Mouse (Mus musculus) midbrain, embryonic 10.5 days (tissue): ENCODE data around the gene Tbc1d5. TPM values are rescaled to one million over a fixed set of nuclear protein-coding genes. Genes with fewer than 3 reads are reported as not detected.
"Not testable (repeated sequence)": the region's sequence is repeated elsewhere in the genome, so short reads cannot be mapped to it uniquely, and the experiment has no call there.

Experiments used
- DNase-seq: peaks from one replicate; pipeline ENCODE4 v3.0.0-alpha.2; 2017; ENCODE audit warnings: low spot score
- H3K27ac ChIP-seq: fragments of 300-500 bp; sonication (generic); replicated peaks from 2 replicates; pipeline ENCODE4 v1.5.1; 2016; ENCODE audit warnings: mild to moderate bottlenecking
- H3K27me3 ChIP-seq: fragments of 300-500 bp; sonication (generic); 2 replicates; pipeline ENCODE4 v1.6.1; 2016; ENCODE audit warnings: low read depth, mild to moderate bottlenecking; ENCODE audit not compliant: poor library complexity, severe bottlenecking
- H3K36me3 ChIP-seq: fragments of 300-500 bp; sonication (generic); 2 replicates; pipeline ENCODE4 v1.6.1; 2016; ENCODE audit warnings: mild to moderate bottlenecking, moderate library complexity
- H3K4me1 ChIP-seq: fragments of 300-500 bp; sonication (generic); 2 replicates; pipeline ENCODE4 v1.6.1; 2016
- H3K4me3 ChIP-seq: fragments of 300-500 bp; sonication (generic); 2 replicates; pipeline ENCODE4 v1.5.1; 2016; ENCODE audit warnings: mild to moderate bottlenecking, moderate library complexity
- H3K9me3 ChIP-seq: fragments of 300-500 bp; sonication (generic); replicated peaks from 2 replicates; pipeline ENCODE4 v1.6.1; 2016; ENCODE audit warnings: mild to moderate bottlenecking
- WGBS: fragments of 180-500 bp; shearing (Covaris S2); methylation state at CpG from one replicate; pipeline ENCODE4 v1.1.7; 2016; 5-methylcytosine and 5-hydroxymethylcytosine counted together
- polyA plus RNA-seq: library from polyadenylated mRNA; unstranded; fragments of >200 nt; fragmentation: Nextera tagmentation; extraction: Ambion mirVana; gene quantifications from 2 replicates; pipeline ENCODE4 v1.2.1, GENCODE M21; 2016

The Tbc1d5 gene
- polyA plus RNA-seq, 1 experiment from 2014 or later: 10.8 TPM

DNA sequence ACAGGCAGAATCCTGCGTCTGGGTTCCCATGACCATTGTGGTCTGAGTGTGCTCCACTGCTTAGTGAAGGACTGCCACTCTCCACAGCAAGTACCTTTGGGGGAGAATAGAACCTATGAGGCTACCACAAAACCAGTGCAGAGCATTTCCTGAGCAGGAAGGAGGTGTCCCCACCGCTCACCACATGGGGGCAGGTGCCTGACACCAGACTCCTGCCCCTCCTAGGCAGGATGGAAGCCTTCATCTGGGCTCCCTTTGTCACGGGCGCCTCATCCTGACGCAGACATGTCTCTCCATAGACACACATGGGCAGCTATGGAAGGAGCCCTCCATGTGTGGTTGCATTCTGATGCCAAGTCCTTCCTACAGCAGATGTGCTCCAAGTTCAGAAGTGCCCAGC, 447.3 kb downstream of the Tbc1d5 start:
- no peak for DNase-seq
- Histone ChIP-seq H3K27ac (no peak overlapping the region), H3K4me3 (no peak overlapping the region), H3K36me3 (no peaks in the 10 kb centered on the region), H3K27me3 (no peaks in the 10 kb centered on the region), H3K9me3 (no peaks in the 10 kb centered on the region), H3K4me1 (peaks cover 5% of the 10 kb centered on the region; the same call in 1 of the 2 replicates)
- 97% methylated on average over 5 of the region's 5 CpGs for WGBS

GRCm38 (mm10) chr17:50730896-50731295, 448.3 kb downstream of the Tbc1d5 start:
- no peak for DNase-seq
- H3K4me3 ChIP-seq: no peak overlapping the region
- H3K9me3 ChIP-seq: no peaks in the 10 kb centered on the region
- no peaks in the 10 kb centered on the region for H3K27me3 ChIP-seq
- no peak overlapping the region for H3K27ac ChIP-seq
- H3K36me3 ChIP-seq: no peaks in the 10 kb centered on the region
- H3K4me1 ChIP-seq: peaks cover 2% of the 10 kb centered on the region; the same call in 1 of the 2 replicates
- WGBS: 90% methylated on average over 2 of the region's 2 CpGs

DNA sequence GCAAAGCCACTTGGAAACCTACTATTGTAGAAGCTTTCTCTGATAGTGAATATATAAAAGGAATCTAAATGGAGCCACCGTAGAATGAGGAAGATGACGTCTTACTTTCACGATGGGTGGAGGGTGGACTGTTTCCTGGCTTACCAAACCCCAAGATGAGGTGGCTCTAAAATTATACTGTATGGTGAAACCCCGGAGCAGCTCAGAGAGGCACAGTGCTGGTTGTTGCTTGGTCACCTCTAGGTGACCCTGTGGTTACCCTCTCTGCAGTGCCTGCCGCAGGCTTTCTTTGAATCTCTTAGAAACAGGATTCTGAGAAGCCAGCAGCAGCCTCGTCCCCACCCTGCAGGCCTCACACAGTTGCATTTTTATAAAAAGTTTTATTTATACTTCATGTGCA, 449.6 kb downstream of the Tbc1d5 start:
- H3K4me1 ChIP-seq: no peaks in the 10 kb centered on the region
- no peak overlapping the region for H3K27ac ChIP-seq
- no peak for DNase-seq
- no peaks in the 10 kb centered on the region for H3K9me3 ChIP-seq
- no peak overlapping the region for H3K4me3 ChIP-seq
- H3K27me3 ChIP-seq: no peaks in the 10 kb centered on the region
- WGBS: 83% methylated on average over 6 of the region's 6 CpGs
- no peaks in the 10 kb centered on the region for H3K36me3 ChIP-seq

GRCm38 (mm10) chr17:50729031-50729430, 450.1 kb downstream of the Tbc1d5 start:
- Histone ChIP-seq H3K27me3 (no peaks in the 10 kb centered on the region), H3K36me3 (no peaks in the 10 kb centered on the region), H3K9me3 (no peaks in the 10 kb centered on the region), H3K27ac (no peak overlapping the region), H3K4me1 (no peaks in the 10 kb centered on the region), H3K4me3 (no peak overlapping the region)
- DNase-seq: no peak
- 97% methylated on average over 2 of the region's 2 CpGs for WGBS

- no peaks in the 10 kb centered on the region for H3K4me1 ChIP-seq
Observed at GRCm38 (mm10) chr17:50726265-50726664, 452.9 kb downstream of the Tbc1d5 start.

DNA sequence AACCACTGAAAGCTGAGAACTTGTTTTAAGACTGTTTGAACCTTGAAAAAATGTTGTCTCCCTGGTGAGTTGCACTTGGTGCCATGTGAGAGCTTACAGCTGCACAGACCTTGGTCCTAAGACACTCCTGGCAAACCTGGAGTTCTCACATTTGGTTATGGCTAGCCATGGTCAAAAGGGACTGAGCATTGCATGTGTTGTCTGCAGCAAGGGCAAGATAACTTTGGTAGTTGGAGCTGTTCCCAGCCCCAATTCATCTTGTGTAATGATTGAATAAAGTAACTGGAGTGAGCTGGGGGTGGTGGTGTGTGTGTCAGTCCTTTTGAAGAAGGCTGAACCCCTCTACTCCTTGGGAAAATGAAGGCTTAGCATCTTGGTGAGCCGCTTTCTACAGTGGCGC, 454.8 kb downstream of the Tbc1d5 start:
- WGBS: 49% methylated on average over 2 of the region's 2 CpGs
- H3K27ac ChIP-seq: no peak overlapping the region
- H3K4me1 ChIP-seq: no peaks in the 10 kb centered on the region

More at GRCm38 (mm10) chr17:50726265-50726664, 452.9 kb downstream of the Tbc1d5 start:
- Histone ChIP-seq H3K9me3 (no peaks in the 10 kb centered on the region), H3K27me3 (no peaks in the 10 kb centered on the region), H3K27ac (no peak overlapping the region), H3K4me3 (no peak overlapping the region), H3K36me3 (no peaks in the 10 kb centered on the region)
- no peak for DNase-seq
- 90% methylated on average over 2 of the region's 2 CpGs for WGBS

DNA sequence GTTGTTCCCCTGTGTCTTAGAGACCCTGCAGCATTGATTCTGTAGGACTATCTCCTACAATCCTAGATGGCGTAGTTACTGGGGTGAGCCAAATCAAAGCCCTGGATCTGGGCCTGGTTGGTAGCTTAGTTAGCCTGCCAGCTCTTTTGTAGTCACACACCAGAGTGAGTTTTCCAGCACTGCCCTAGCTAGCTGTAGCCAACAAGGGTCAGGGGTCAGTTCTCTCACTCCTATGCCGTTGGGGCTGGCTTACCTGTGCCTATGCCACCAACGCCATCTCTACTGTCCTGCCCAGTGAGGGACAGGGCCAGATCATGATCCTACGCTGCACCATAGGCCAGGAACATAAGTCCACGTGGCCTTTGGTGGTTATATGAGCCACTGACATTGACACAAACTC, 461.6 kb downstream of the Tbc1d5 start:
- Histone ChIP-seq H3K27ac (no peak overlapping the region), H3K9me3 (peaks cover 11% of the 10 kb centered on the region; the same call in 1 of the 2 replicates), H3K4me1 (no peaks in the 10 kb centered on the region), H3K27me3 (no peaks in the 10 kb centered on the region), H3K36me3 (no peaks in the 10 kb centered on the region), H3K4me3 (no peak overlapping the region)
- DNase-seq: no peak
- 93% methylated on average over 5 of the region's 5 CpGs for WGBS

More for the DNA sequence above, 454.8 kb downstream of the Tbc1d5 start:
- H3K36me3 ChIP-seq: no peaks in the 10 kb centered on the region
- H3K27me3 ChIP-seq: no peaks in the 10 kb centered on the region
- H3K9me3 ChIP-seq: no peaks in the 10 kb centered on the region
- no peak for DNase-seq
- H3K4me3 ChIP-seq: no peak overlapping the region

DNA sequence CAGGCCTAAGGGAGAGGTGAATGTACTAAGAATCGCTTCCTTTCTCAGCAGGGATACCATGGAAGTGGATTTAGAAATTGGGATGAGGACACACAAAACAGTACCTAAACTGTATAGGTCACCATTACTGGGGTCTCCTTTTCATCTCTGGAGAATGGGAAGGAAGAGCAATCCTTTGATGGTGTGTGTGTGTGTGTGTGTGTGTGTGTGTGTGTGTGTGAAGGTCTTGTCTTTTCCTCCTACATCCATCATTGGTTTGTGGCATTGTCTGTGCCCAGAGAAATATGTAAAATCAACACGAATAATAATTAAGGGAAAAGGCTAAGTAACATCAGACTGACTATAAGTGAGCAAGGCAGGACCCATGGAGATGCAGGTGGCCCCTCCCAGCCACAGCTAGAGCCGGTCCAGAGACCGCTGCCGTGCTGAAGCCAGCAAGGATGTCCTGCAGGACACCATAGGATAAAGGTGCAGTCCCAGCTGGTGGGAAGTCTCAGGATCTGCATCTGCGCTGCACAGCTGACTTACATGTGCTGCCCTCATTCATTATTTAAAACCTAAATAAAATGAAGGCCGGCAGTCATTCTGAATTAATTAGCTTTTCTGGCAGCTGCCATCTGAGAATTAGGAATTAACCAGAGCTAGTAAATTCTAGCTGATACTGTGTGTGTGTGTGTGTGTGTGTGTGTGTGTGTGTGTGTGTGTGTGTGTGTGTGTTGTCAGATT, 468.5 kb downstream of the Tbc1d5 start:
- Histone ChIP-seq H3K27ac (no peak overlapping the region), H3K4me3 (no peak overlapping the region), H3K27me3 (no peaks in the 10 kb centered on the region), H3K9me3 (peaks cover 11% of the 10 kb centered on the region; the same call in 1 of the 2 replicates), H3K36me3 (no peaks in the 10 kb centered on the region), H3K4me1 (no peaks in the 10 kb centered on the region)
- WGBS: 79% methylated on average over 7 of the region's 7 CpGs
- DNase-seq: no peak

DNA sequence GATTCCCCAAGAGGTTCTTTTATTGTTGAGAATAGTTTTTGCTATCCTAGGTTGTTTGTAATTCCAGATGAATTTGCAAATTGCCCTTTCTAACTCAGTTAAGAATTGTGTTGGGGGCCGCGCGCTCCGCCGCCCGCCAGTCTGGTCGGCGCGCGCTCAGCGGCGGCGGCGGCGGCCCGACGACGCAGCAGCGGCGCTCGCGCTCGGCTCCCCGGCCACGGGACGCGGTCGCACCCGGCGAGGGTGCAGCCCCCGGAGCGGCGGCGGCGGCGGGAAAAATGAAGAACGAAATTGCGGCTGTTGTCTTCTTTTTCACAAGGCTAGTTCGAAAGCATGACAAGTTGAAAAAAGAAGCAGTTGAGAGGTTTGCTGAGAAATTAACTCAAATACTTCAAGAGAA, 480.7 kb downstream of the Tbc1d5 start:
- not testable (repeated sequence) for H3K9me3 ChIP-seq, H3K4me1 ChIP-seq, H3K36me3 ChIP-seq, DNase-seq, H3K27ac ChIP-seq
- peak overlapping the region; percentile 31 for H3K4me3 ChIP-seq
- peaks cover 15% of the 10 kb centered on the region for H3K27me3 ChIP-seq
- 13% methylated on average over 39 of the region's 39 CpGs for WGBS

DNA sequence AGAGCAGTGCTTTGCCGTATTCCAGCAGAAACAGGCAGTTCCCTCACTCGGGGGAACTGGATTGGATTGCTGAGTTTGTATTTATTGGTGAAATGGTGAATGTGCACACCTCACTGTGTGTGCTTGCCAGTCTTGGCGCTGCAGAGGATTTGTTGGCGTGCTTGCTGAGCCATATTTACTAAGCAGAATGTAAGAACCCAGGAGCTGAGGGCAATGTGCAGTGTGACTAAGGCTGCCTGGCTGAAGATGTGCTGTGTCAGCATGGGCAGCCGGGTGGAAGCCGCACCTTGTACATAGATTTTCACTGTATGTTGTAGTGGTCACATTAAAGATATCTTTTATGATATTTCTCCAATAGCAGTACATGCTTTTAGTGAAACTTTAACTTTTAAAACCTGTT, 491.0 kb downstream of the Tbc1d5 start:
- Histone ChIP-seq H3K9me3 (no peaks in the 10 kb centered on the region), H3K27me3 (no peaks in the 10 kb centered on the region), H3K27ac (no peak overlapping the region), H3K4me3 (no peak overlapping the region), H3K4me1 (peaks cover 7% of the 10 kb centered on the region), H3K36me3 (peaks cover 15% of the 10 kb centered on the region)
- WGBS: 83% methylated on average over 6 of the region's 6 CpGs
- no peak for DNase-seq

DNA sequence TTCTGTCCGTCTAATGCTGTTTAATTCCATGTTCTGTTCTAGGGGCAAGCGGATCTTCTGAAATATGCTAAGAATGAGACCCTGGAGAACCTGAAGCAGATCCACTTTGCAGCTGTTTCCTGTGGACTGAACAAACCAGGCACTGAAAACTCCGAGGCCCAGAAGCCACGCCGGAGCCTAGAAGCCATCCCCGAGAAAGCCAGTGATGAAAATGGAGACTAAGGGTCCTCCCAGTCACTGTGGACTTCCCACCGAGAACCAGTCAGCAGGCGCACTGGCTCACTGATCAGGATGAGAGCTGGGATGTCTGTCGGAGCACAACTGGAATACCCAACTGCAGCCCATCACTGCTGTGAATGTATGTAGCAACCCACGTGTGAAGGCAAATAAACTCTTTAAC, 491.5 kb downstream of the Tbc1d5 start:
- no peak overlapping the region for H3K4me3 ChIP-seq
- peaks cover 15% of the 10 kb centered on the region for H3K36me3 ChIP-seq
- WGBS: 74% methylated on average over 10 of the region's 10 CpGs
- no peaks in the 10 kb centered on the region for H3K27me3 ChIP-seq
- H3K27ac ChIP-seq: no peak overlapping the region
- peaks cover 7% of the 10 kb centered on the region for H3K4me1 ChIP-seq
- H3K9me3 ChIP-seq: no peaks in the 10 kb centered on the region
- DNase-seq: no peak

GRCm38 (mm10) chr17:50684960-50685645, 494.0 kb downstream of the Tbc1d5 start:
- Histone ChIP-seq H3K4me1 (peaks cover 7% of the 10 kb centered on the region), H3K36me3 (peaks cover 15% of the 10 kb centered on the region), H3K4me3 (no peak overlapping the region), H3K27ac (peak overlapping the region; percentile 13; the same call in 1 of the 2 replicates), H3K9me3 (no peaks in the 10 kb centered on the region), H3K27me3 (no peaks in the 10 kb centered on the region)
- no peak for DNase-seq
- 65% methylated on average over 7 of the region's 7 CpGs for WGBS
